Mouse (Mus musculus): ENCODE data around the gene Trpm5. TPM values are rescaled to one million over a fixed set of nuclear protein-coding genes. Genes with fewer than 3 reads are reported as not detected.

The Trpm5 gene
- polyA plus RNA-seq, 1 experiment from 2014 or later, result 9.8 TPM

DNA sequence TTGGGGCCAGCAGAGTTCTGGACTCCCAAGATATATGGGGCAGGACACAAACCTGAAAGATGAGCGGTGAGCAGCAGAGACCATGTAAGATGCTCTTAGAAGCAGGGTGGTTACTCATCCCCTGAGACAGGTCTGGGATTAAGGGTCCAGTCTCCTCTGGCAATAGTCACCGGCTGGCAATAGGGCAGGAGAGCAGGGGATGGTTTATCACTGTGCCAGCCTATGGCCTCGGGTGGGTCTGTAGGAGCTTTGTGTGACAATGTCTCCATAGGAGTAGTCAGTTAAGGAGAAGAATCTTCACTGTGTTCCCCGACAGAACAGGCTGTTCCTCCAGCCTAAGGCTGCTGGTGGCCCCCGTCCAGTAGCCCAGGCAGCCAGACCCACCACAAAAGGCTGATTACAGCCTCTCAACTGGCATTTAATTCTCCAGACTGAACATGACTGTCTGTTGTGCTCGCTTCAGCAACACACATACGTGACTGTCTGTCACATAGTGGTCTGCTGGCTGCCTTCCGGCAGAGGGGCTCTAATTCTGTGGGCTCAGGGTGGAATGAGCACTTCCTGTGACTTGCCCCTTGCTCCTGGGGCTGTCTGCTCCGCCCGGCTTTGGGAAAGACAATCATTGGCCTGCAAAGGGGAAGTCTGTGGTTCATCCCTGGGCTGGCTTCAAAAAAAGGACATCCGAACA, 38.8 kb downstream of the Trpm5 start:
- no peak for ATAC-seq
- peak overlapping the region; percentile 89; the same call in 1 of the 2 replicates for H3K4me3 ChIP-seq (replicated peaks)
- peak overlapping the region; percentile 97 for H3K9ac ChIP-seq
- H3K27ac ChIP-seq, result no peak overlapping the region
- H3K27me3 ChIP-seq (replicated peaks), result no peaks in the 10 kb centered on the region
- WGBS, result 68% methylated on average over 11 of the region's 11 CpGs
- peak overlapping the region; percentile 83 for H3K4me2 ChIP-seq (replicated peaks)
- peaks cover 62% of the 10 kb centered on the region for H3K4me1 ChIP-seq (replicated peaks)
- 0 out of 2 replicates have a peak, but pooled peaks cover 3% of the 10 kb centered on the region for H3K36me3 ChIP-seq
- no peaks in the 10 kb centered on the region for H3K9me3 ChIP-seq

DNA sequence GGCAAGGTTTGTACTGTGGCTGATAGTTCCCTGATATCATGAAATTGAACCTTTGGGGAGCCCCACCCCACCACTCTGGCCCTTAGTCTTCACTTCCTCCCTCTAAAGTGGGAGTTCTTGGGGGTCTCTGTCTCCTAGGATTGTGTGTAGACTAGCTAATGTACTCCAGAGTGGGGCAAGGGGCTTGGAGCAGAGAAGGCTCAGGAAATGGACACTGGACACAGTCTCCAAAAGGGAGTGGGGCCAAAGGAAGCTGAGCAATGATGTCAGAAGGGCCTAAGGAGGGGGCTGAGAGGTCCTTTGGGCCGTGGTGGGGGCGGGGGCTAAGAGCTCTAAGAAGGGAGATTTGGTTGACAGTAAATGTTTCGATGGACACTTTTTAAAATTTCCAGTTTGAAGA, 39.4 kb downstream of the Trpm5 start:
- 70% methylated on average over 3 of the region's 3 CpGs for WGBS
- peaks cover 60% of the 10 kb centered on the region for H3K4me1 ChIP-seq (replicated peaks)
- H3K9ac ChIP-seq, result peak overlapping the region; percentile 97
- no peak for ATAC-seq
- peak overlapping the region; percentile 17; the same call in 1 of the 2 replicates for H3K27ac ChIP-seq
- 0 out of 2 replicates have a peak, but pooled peaks cover 3% of the 10 kb centered on the region for H3K36me3 ChIP-seq
- no peaks in the 10 kb centered on the region for H3K27me3 ChIP-seq (replicated peaks)
- peak overlapping the region; percentile 89 for H3K4me3 ChIP-seq (replicated peaks)
- H3K4me2 ChIP-seq (replicated peaks), result peak overlapping the region; percentile 83
- H3K9me3 ChIP-seq, result no peaks in the 10 kb centered on the region

DNA sequence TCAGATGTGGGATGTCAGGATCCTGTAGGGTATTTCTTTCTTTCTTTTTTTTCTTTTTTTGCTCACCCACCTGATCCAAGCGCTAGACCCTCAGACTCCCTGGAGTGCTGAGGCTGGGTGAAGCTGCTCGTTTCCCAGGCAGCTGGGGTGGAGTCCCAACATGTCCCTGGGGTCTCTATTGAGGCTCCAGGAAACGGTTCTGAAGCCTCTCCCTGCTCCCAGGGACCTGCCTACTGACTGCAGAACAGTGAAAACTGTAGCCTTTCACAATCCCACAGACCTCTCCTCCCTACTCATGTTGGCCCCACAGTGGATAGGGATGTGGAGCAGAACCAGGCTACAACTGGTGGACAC, 39.9 kb downstream of the Trpm5 start:
- H3K27ac ChIP-seq, result peak overlapping the region; percentile 17; the same call in 1 of the 2 replicates
- H3K4me2 ChIP-seq (replicated peaks), result peak overlapping the region; percentile 83
- H3K36me3 ChIP-seq, result 0 out of 2 replicates have a peak, but pooled peaks cover 3% of the 10 kb centered on the region
- H3K9ac ChIP-seq, result peak overlapping the region; percentile 97
- H3K27me3 ChIP-seq (replicated peaks), result no peaks in the 10 kb centered on the region
- no peak for ATAC-seq
- 48% methylated on average over 3 of the region's 3 CpGs for WGBS
- no peaks in the 10 kb centered on the region for H3K9me3 ChIP-seq
- peaks cover 60% of the 10 kb centered on the region for H3K4me1 ChIP-seq (replicated peaks)
- peak overlapping the region; percentile 89 for H3K4me3 ChIP-seq (replicated peaks)

DNA sequence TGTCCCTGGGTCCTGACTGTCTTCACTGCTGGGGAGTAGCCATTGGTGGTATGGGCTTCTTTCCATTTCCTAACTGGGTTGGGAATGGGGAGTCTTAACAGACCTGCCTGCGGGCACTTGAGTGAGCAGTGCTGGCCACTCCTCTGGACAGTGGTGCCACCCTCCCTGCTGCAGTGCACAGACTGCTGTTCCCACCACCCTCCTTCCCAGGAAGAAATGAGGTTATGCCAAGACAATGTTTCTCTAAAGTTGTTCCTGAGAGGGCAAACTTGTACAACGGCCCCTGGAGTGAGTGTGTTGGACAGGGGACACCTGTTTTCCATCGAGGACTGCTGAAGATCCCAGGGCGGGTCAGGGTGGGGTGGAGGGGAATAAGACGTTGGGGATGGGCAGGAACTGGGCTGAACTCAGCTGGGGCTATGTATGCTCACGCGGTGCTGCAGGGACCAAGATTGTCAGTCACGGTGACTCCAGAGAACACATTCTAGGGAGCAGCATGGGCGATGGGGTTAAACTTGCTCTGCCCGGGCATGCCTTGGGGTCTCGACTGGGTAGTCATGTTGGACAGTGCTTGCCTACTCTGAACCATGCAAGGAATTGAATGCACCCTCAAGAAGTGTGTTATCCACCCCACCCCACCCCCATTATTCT, 40.4 kb downstream of the Trpm5 start:
- H3K27me3 ChIP-seq (replicated peaks), result no peaks in the 10 kb centered on the region
- WGBS, result 26% methylated on average over 11 of the region's 11 CpGs
- peaks cover 56% of the 10 kb centered on the region for H3K4me1 ChIP-seq (replicated peaks)
- peak overlapping the region; percentile 96; the same call in 1 of the 2 replicates for H3K27ac ChIP-seq
- H3K9me3 ChIP-seq, result no peaks in the 10 kb centered on the region
- peak overlapping the region; percentile 97 for H3K9ac ChIP-seq
- peak overlapping the region; percentile 83 for H3K4me2 ChIP-seq (replicated peaks)
- H3K4me3 ChIP-seq (replicated peaks), result peak overlapping the region; percentile 89
- ATAC-seq, result 0 out of 2 replicates have a peak, but pooled peaks have one; percentile 13
- H3K36me3 ChIP-seq, result 0 out of 2 replicates have a peak, but pooled peaks cover 3% of the 10 kb centered on the region

DNA sequence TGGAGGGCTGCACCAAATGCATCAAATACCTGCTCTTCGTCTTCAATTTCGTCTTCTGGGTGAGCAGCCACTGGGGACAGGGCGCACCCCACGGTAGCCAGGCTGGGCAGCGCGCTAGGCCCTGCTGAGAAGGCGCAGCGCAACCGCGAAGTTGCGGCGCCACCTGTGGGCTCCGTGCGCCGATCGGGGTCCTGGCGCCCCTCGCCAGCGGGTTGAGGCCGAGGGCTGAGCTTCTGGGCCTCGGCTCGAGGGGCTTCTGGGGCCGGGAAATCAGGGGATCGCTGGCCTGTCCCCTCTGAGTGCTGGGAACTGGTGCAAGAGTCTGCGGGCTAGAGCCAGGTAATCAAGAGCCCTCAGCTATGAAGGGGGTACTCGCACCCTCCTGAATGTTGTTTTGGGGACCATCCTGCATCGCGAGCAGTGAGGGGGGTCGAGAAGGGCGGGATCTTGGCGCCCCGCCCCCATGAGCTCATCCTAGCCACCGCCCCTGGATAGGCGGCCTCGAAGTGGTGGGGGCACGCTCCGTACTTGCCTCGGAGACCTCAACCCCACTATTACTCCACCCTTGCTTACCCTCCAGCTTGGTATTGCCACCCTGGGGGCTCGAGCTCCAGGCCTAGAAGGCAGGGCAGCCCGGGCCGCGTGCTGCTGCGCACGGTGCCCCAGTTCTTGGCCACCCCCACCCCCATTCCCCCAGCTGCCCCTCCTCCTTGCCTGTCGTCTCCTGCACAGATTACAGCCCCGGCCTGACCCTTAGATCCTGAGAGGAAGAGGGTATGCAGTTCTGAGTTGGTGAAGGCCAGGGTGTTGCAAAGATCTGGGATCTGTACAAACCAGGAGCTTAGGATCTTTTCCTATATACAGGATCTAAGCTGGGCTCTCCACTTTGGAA, 41.2 kb downstream of the Trpm5 start:
- Histone ChIP-seq H3K4me2 (replicated peaks) (peak overlapping the region; percentile 83), H3K9ac (peak overlapping the region; percentile 97), H3K9me3 (no peaks in the 10 kb centered on the region), H3K4me1 (replicated peaks) (peaks cover 47% of the 10 kb centered on the region), H3K27me3 (replicated peaks) (no peaks in the 10 kb centered on the region), H3K4me3 (replicated peaks) (peak overlapping the region; percentile 89), H3K36me3 (0 out of 2 replicates have a peak, but pooled peaks cover 3% of the 10 kb centered on the region), H3K27ac (peak overlapping the region; percentile 96)
- under 1% methylated on average over 46 of the region's 46 CpGs for WGBS
- peak; percentile 63 for ATAC-seq

DNA sequence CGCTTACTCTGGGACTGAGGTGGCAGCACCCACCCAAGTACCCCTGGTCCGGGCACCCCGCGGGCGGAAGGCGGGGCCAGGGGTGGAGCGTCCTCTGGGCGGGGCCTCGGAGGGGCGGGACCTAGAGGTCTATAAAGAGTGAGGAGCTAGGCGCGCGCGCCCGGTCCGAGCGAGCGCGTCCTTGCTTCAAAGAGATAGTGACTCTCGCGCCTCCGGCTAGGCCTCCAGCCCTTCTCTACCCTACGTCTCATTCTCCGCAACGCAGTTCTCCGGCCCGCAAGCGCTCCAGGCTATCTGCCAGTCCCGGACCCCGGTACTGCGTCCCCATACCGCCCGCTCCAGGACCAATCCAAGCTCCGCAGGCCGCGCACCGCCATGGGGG, 41.8 kb downstream of the Trpm5 start, which contains the start of gene Cd81:
TSS of gene Cd81 (plus strand) at position 114 of the 382 bp plus-strand sequence.
- Histone ChIP-seq H3K27me3 (replicated peaks) (no peaks in the 10 kb centered on the region), H3K27ac (peak within 1 kb of the TSS; percentile 96), H3K36me3 (0 out of 2 replicates have a peak, but pooled peaks cover 3% of the 10 kb centered on the region), H3K4me3 (replicated peaks) (peak within 1 kb of the TSS; percentile 89), H3K9ac (peak within 1 kb of the TSS; percentile 97), H3K4me2 (replicated peaks) (peak within 1 kb of the TSS; percentile 83), H3K9me3 (no peaks in the 10 kb centered on the region), H3K4me1 (replicated peaks) (peaks cover 41% of the 10 kb centered on the region)
- WGBS, result 0% methylated on average over 23 of the region's 37 CpGs
- ATAC-seq, result peak; percentile 85

DNA sequence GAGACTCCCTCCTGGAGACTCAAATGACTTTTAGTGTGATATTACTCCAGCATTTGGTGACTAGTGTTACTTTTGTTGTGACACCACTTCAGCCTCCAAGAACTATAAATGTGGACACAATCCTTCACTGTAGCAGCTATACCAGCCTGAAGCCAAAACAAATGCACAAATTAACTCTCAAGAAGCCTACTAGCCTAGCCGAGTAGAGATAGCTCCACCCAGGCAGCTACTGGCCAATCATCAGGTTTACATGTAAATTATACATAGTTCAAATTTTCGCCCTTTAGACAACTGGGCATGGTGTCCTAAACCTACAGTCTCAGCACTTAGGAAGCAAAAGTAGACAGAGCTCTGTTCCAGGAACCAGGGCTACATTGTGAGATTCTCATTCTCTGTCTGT, 43.1 kb downstream of the Trpm5 start:
- no peak overlapping the region for H3K4me2 ChIP-seq (replicated peaks)
- no peaks in the 10 kb centered on the region for H3K9me3 ChIP-seq
- H3K4me1 ChIP-seq (replicated peaks), result peaks cover 30% of the 10 kb centered on the region
- ATAC-seq, result no peak
- no peak overlapping the region for H3K4me3 ChIP-seq (replicated peaks)
- no peak overlapping the region for H3K27ac ChIP-seq
- H3K27me3 ChIP-seq (replicated peaks), result no peaks in the 10 kb centered on the region
- 61% methylated on average over 2 of the region's 2 CpGs for WGBS
- no peak overlapping the region for H3K9ac ChIP-seq
- H3K36me3 ChIP-seq, result 0 out of 2 replicates have a peak, but pooled peaks cover 3% of the 10 kb centered on the region

DNA sequence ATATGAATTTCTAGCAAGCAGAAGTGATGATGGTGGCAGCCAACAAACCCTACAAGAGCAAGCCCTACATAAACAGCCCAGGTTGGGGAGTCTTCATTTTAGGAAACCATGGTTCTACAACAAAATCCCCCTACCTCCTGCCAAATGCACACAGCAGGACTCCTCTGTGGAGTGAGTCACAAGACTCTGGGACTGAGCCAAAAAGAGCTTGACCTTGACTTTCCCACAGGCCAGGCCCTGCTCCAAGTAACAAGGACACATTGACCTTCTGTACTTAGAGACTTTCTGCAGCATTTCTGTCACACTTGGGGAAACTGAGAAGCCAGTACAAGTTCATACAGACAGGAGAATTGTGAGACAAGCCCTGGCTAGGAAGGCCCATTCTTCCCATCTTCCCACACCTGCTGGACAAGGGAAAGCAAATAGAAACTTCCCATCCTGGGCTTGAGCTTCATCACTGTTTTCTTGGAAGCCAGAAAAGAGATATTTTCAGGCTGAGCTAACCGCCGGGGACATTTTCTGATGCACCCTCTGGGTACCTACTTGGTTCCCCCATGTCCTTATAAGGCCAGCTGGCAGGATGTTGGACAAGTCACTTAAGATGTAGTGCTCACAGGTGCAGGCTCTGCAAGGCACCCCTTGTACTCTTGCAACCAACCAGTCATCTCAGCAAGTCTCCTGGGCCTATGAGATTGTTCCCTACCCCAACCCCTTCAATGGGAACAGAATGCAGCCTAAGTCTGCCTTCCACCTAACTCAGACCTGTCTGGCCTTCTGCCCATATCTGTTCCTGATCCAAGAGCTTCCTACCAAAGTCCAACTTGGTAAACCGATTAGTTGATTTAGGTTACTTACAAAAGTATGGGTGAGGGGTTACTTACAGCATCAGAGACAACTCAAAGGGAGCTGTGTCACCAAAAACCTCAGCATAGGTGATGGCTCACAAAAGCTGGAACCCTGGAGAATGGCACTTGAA, 44.3 kb downstream of the Trpm5 start:
- ATAC-seq, result no peak
- Histone ChIP-seq H3K4me1 (replicated peaks) (peaks cover 18% of the 10 kb centered on the region), H3K9ac (no peak overlapping the region), H3K27ac (no peak overlapping the region), H3K4me2 (replicated peaks) (no peak overlapping the region), H3K27me3 (replicated peaks) (no peaks in the 10 kb centered on the region), H3K36me3 (0 out of 2 replicates have a peak, but pooled peaks cover 3% of the 10 kb centered on the region), H3K4me3 (replicated peaks) (no peak overlapping the region), H3K9me3 (no peaks in the 10 kb centered on the region)
- WGBS, result 93% methylated on average over 3 of the region's 3 CpGs

DNA sequence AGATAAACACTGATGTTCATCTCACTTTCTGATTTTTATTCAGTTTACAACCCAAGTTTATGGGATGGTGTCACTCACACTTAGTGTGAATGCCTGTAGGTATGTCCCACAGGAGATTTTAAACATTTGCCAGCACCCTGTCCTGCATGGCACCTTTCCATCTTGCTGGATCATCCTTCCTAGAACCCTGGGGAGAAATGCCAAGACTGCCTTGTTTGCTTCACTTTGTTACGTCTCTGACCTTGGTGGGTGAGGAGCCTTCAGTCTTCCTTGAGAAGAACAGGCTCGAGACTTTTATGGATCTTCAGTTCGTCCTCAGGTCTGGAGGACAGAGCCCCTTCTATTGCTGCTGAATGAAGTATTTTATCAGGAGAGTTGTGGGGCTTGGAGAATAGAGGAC, 45.1 kb downstream of the Trpm5 start:
- 82% methylated on average over 3 of the region's 3 CpGs for WGBS
- no peaks in the 10 kb centered on the region for H3K36me3 ChIP-seq
- no peak overlapping the region for H3K4me3 ChIP-seq (replicated peaks)
- H3K4me2 ChIP-seq (replicated peaks), result no peak overlapping the region
- peaks cover 10% of the 10 kb centered on the region for H3K4me1 ChIP-seq (replicated peaks)
- no peak overlapping the region for H3K9ac ChIP-seq
- no peak overlapping the region for H3K27ac ChIP-seq
- no peaks in the 10 kb centered on the region for H3K27me3 ChIP-seq (replicated peaks)
- ATAC-seq, result no peak
- no peaks in the 10 kb centered on the region for H3K9me3 ChIP-seq

DNA sequence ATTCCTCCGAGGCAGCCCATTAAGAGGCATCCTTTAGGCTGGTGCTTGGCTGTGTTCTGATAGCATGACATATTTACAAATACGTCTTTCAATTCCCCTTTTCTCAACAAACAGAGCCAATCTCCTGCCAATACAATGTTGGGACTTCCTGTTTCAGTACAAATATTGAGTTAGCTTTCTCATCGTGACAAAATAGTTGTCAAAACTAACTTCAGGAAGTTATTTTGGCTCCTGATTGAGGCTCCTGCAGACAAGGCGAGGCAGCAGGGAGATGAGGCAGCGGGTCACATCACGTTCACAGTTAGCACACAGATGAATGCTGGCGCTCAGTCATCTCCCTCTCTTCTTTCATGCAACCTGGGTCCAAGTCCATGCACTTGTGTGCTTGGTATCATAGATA, 48.1 kb downstream of the Trpm5 start:
- Histone ChIP-seq H3K9ac (no peak overlapping the region), H3K4me2 (replicated peaks) (no peak overlapping the region), H3K4me3 (replicated peaks) (no peak overlapping the region), H3K9me3 (no peaks in the 10 kb centered on the region), H3K4me1 (replicated peaks) (peaks cover 12% of the 10 kb centered on the region), H3K27me3 (replicated peaks) (peaks cover 5% of the 10 kb centered on the region; the same call in 1 of the 2 replicates), H3K36me3 (no peaks in the 10 kb centered on the region), H3K27ac (no peak overlapping the region)
- no peak for ATAC-seq
- 70% methylated on average over 7 of the region's 7 CpGs for WGBS

DNA sequence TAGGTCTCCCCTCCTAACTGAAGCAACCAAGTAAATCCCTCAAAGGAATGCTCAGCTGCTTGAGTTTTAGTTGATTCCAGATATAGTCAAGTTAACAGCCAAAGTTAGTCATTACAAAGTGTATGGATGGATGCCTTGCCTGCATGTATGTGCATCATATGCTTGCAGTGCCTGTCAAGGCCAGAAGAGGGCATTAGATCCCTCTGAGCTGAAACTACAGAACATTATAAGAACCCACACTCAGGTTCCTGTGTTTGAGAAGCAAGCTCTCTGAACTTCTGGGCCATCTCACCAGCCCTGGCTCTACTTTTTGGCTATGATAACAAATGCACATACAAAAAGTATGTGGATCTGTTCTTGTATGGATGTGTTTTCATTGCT, 49.6 kb downstream of the Trpm5 start:
- Histone ChIP-seq H3K27me3 (replicated peaks) (peaks cover 14% of the 10 kb centered on the region), H3K4me3 (replicated peaks) (no peak overlapping the region), H3K36me3 (no peaks in the 10 kb centered on the region), H3K9ac (no peak overlapping the region), H3K4me1 (replicated peaks) (peaks cover 13% of the 10 kb centered on the region), H3K9me3 (no peaks in the 10 kb centered on the region), H3K4me2 (replicated peaks) (no peak overlapping the region), H3K27ac (no peak overlapping the region)
- no peak for ATAC-seq
